Mouse (Mus musculus): ENCODE measurements around the gene 4930572O03Rik. TPM values are rescaled to one million over a fixed set of nuclear protein-coding genes. Genes with fewer than 3 reads are reported as not detected.
"Not testable (repeated sequence)": the region's sequence is repeated elsewhere in the genome, so short reads cannot be mapped to it uniquely, and the experiment has no call there.

4930572O03Rik gene
- polyA plus RNA-seq, 1 experiment from 2014 or later = not detected

DNA sequence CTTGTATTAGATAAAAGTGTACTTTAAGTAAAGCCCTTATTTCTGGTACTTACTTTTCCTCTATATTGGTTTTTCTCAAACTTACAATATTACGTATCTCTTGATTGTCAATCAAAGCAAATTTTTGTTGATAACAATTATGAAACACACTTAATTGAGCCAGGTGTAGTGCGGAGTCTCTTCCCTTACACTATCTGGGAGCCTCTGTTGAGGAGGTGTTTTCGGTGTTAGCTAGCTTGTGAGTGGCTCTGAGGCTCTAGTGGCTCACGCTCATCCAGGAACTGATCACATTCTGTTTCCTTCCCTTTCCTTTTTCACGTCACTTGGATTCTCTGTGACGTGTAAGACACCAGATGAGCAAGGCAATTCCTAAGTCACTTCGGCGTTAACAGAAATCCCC, 53.3 kb downstream of the 4930572O03Rik start:
- peaks cover 29% of the 10 kb centered on the region for H3K9me3 ChIP-seq
- not testable (repeated sequence) for H3K4me1 ChIP-seq; H3K27ac ChIP-seq (replicated peaks); H3K9ac ChIP-seq (replicated peaks); H3K36me3 ChIP-seq; H3K27me3 ChIP-seq; H3K4me2 ChIP-seq (replicated peaks); H3K4me3 ChIP-seq; ATAC-seq (ENCODE audit: low FRiP score, low read depth)
- 73% methylated on average over 8 of the region's 8 CpGs for WGBS

DNA sequence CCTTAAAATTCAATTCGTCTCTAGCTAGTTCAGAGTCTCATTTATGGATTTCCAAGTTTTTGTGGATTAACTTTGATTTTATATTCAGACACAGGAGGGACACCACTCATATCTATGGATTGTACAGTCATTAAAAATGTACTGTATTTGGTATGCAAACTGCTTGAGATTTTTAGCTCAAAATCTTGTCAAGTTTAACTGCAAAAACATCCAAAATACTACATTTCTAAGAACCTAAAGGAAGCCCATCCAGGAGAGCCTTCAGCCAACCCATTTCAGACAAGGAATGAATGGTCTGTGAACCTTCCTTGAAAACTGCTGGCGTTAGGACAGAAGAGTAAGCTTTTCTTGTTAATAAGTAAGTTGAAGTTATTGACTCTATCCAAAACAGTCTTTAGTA, 53.9 kb downstream of the 4930572O03Rik start:
- not testable (repeated sequence) for H3K36me3 ChIP-seq; H3K4me2 ChIP-seq (replicated peaks); ATAC-seq (ENCODE audit: low FRiP score, low read depth); H3K4me3 ChIP-seq; H3K27me3 ChIP-seq; H3K4me1 ChIP-seq; H3K27ac ChIP-seq (replicated peaks); H3K9ac ChIP-seq (replicated peaks)
- H3K9me3 ChIP-seq = peaks cover 26% of the 10 kb centered on the region
- WGBS = 59% methylated on average over 2 of the region's 2 CpGs

- WGBS = 65% methylated on average over 3 of the region's 3 CpGs
- ATAC-seq (ENCODE audit: low FRiP score, low read depth) = 0 out of 2 replicates have a peak, but pooled peaks have one; percentile 25
These were observed 54.4 kb downstream of the 4930572O03Rik start for GRCm38 (mm10) chr5:15602424-15602947.

More at GRCm38 (mm10) chr5:15602424-15602947, 54.4 kb downstream of the 4930572O03Rik start:
- H3K4me3 ChIP-seq; H3K27me3 ChIP-seq; H3K4me1 ChIP-seq; H3K4me2 ChIP-seq (replicated peaks); H3K36me3 ChIP-seq; H3K27ac ChIP-seq (replicated peaks); H3K9ac ChIP-seq (replicated peaks): not testable (repeated sequence)
- H3K9me3 ChIP-seq = peaks cover 25% of the 10 kb centered on the region

Other genes starting within 250 kb of the 4930572O03Rik start
- gene Gm21149, start 180.5 kb downstream of the 4930572O03Rik start, polyA plus RNA-seq (2016; fragmentation: Nextera tagmentation; extraction: Ambion mirVana) = not detected in 2 replicates
- not detected in 2 replicates for gene Gm21190, start 127.8 kb downstream of the 4930572O03Rik start, polyA plus RNA-seq (2016; fragmentation: Nextera tagmentation; extraction: Ambion mirVana)
- not detected in 2 replicates for gene Gm21083, start 79.7 kb downstream of the 4930572O03Rik start, polyA plus RNA-seq (2016; fragmentation: Nextera tagmentation; extraction: Ambion mirVana)
- gene Speer4d, start 38.0 kb downstream of the 4930572O03Rik start, polyA plus RNA-seq (2016; fragmentation: Nextera tagmentation; extraction: Ambion mirVana) = not detected in 2 replicates
- not detected in 2 replicates for gene Speer4c, start 57.2 kb upstream of the 4930572O03Rik start, polyA plus RNA-seq (2016; fragmentation: Nextera tagmentation; extraction: Ambion mirVana)